Mouse (Mus musculus) cerebellum, postnatal 14 days (tissue): ENCODE measurements around the gene Tph1.

Experiments
- DNase-seq, 2 experiments: peaks; one replicate each; pipeline ENCODE4 v3.0.0; 2021; ENCODE audit warnings: mixed read lengths in 2 of 2

Tph1 gene

DNA sequence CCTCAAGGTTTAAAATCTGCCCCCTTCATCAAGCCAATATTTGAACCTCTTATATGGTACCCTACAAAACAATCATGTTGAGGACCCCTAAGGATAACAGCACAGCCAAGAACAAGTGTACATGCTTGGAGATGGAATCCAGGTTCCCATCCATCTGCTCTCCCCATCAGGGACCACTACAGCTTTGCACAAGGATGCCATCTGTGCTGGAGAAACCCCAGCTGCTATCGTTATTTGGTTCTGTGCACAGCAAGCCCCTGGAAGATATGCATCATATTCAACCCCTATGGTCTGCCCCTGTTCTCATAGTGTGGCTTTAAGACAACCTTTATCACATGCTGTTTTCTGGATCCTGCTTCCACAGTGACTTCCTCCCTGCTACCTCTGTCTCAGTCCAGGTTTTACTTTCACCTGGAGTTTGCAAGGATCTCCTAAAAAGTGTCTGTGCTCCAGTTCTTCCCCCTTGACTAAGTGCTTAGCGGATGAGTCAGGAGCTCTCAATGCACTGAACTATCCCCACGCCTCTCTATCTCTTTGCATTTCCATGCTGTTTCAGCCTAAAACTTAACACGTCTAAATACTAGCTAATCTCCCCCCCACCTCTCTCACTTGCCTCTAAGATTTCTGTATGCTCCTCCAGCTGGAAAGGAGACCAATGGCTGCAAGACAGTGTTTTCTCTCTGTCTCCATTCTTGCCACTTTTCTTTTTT, 23.8 kb downstream of the Tph1 start:
- DNase-seq, result peak in 1 of 2 experiments; percentile 33

DNA sequence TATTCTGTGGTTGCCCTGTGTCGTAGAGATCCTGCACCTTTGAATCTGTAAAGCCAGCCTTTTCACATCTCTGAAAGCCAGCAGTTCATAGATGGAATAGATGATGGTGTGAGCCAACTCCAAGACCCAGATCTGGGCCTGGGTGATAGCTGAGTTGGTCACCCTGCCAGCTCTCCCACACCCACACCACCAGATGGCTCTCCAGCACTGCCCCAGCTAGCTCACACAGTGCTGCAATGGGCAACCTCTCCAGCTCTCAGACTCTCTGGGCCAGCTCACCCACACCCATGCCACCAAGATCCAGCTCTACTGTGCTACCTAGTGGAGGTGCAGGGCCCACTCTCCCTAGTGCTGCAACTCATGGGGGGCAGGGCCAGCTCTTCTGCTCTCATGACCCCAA, 29.2 kb downstream of the Tph1 start:
- peak; percentile 79 to 82 for DNase-seq

DNA sequence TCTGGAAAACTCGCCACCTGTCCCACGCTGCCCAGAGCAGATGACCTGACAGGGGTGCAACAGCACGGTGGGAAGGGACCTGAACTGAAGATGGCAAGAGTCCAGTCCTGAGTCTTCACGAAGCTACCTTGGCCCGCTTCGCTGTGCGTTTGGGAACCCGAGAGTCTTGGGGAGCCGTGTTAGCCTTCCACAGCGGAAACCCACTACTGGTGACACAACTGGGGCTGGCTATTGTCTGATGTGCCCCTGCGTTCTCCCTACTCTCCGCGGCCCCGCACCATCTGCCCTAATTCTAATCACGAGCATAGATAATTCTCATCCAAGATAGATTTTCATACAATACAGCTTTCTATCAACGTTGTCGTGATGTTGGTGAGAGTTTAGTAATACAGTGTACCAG, 32.3 kb downstream of the Tph1 start:
- DNase-seq, result no peak

DNA sequence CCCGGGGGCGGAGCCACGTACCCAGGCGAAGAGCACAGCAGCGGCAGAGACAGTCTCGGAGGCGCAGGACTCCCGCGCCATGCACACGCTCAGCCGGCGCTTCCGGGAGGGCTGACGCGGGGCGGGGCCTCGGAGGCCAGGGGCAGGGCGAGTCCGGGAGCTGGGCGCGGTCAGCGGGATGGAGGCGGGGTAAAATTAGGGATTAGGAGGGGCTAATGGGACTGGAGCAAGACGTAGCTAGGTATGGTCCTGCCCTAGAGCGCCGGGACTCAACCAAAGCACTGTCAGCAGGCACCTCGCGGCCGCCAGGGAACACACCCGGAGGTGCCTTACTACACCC, 32.7 kb downstream of the Tph1 start, which contains the start of gene Sergef:
Sergef (minus strand) TSS at position 116 of the 340 bp plus-strand sequence.
- peak; percentile 92 to 94 for DNase-seq

DNA sequence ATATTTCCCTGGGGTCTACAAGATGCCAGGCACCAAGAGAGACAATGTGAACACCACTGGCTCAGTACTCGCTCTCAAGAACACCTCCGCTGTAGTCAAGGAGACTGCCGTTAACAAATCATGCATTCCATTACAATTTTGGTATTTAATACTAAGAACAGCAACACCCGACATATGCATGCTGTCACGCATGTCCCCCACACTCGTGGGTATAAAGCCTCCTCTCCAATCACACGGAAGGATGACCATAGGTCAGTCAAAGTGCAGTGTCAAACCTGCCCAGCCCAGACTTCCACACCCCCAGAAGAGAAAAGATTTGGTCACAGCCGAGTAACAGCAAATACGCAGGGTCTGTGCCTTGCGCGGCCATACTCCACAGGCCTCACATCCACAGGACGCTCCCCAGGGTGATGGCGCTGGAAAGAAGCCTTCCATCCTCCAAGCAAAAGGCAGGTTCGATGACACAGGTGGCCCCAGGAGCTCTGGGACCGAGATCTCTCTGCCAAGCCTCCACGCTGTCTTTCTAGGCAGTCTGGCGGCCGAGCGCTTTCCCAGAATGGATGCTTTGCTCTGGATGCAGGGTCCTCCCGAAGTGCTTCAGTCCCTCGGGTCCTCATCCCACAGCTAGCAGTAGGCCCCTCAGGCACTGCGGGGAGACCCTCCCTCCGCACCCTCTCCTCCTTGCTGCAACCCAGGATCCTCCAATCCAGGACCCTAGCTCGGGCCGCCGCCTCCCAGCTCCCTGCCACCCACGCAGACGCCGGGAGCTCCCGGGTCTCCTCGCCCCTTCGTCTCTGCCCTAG, 33.2 kb downstream of the Tph1 start:
- DNase-seq, result peak; percentile 18 to 58

DNA sequence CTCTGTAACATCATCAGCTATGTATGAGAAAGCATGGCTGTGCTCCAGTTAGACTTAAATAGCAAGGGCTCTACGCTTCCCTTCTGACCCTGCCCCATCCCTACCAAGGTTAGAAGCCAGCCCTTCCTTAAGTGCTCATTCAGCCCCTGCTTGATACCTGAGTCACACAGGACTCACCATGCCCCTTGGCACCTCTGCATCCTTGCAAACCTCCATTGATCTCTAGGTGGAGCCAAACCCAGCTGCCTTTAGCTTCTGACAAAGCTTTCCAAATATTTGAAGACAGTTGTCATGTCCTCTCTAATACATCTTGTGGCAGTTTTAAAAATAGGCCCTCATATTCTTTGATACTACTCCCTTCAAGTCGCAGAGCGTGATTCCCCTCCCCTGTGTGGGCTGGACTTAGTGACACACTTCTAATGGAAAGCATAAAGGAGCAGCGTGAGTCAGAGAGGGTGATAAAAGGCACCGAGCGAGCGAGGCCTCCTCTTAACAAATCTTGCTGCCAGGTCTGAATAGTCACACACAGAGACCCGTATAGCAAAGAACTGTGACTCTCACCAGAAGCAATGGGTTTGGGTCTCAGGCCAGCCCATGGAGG, 43.9 kb downstream of the Tph1 start:
- no peak for DNase-seq

DNA sequence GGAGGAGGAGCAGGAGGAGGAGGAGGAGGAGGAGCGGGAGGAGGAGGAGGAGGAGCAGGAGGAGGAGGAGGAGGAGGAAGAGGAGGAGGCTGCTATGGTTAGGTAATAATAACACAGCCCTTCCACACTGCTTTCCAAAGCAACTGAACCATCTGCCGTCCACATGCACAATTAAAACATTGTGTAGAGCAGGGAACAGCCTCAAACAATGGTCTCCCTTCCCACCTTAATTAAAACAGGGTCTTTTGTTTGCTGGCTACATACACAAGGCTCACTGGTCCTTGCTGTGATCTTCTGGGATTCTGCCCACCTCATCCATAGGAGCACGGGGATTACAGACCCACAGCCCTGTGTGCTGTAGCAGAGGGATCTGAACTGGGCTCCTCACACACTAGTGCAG, 48.4 kb downstream of the Tph1 start:
- DNase-seq, result no peak

DNA sequence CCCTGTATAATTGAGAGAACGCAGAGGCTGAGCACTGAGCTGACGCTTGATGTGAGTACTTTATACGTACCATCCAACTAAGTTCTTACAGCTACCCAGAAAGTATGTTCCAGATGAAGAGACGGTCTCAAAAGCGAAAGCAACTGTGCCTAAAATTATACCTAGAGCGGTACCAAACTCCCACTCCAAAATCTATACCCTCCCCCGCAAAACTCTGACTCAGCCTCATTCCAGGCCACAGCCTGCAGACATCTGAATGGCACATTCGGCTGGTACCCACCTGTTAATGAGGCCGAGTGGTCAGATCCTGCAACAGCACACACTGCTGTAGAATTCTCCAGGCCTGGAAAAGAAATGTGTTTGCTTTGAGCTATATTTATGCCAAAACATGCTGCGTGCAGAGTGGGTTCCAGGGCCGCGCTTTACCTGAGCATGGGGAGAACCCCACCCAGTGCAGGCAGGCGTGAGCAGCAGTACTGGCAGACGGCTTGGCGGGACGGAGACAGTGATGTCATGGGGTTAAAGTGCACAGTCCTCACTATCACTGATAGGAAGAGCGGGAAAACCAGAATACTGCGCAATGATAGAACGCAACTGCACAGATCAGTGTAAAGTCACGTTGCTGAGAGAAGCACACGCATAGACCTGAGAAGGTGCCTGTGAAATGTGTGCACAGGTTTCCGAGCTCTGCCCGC, 53.8 kb downstream of the Tph1 start:
- no peak for DNase-seq

DNA sequence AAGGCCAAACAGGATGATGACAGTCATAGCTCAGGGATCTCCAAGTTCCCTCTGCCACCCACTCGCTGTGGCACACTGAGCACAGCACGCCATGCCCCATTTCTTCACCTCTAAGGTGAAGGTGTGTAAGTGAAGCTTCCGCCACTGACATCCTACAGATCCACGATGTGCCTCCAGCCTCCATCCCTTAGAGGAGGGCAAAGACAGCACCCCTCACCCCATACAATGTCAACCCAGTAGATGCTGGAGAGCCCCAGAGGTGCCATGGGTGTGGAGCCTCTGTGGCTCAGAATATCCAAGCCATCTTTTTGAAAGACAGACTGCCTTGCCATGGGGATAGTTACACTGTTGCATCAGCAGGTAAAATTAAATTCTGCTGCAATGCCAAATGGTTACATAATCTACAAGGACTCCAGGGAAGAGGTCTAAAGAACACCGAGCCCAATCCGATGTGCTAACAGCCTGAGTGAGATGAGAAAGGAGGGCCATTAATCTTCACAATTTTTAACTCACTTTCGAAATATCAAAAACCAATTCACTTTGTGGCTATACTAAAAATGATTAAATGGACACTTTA, 55.8 kb downstream of the Tph1 start:
- no peak for DNase-seq

DNA sequence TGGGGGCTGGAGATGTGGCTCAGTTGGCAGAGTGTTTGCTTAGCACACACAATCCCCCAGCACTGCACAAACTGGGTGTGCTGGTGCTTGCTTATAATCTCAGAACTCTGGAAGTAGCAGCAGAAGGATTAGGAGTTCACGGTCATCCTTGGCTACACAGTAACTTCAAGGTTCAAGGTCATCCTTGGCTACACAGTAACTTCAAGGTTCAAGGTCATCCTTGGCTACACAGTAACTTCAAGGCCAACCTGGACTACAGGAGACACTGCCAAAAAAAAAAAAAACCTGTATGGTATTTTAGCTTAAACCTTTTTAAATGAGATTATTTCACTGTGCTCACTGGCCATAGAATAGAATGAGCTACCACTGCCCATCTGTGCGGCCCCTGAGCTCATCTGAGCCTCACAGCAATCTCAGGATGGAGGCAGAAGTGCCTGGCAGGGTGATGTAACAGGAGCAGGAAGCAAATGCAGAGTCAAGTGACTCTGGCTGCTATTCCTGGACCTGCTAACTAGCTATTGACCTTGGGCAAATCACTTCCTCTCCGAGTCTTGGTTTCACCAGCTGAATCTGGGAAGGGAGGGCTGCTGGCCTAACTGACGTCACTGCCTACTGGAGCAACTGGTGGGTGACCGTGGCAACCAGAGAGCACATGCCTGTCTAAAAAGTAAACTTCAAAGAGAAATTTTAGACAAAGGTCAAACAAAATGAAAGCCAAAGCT, 56.9 kb downstream of the Tph1 start:
- no peak for DNase-seq

DNA sequence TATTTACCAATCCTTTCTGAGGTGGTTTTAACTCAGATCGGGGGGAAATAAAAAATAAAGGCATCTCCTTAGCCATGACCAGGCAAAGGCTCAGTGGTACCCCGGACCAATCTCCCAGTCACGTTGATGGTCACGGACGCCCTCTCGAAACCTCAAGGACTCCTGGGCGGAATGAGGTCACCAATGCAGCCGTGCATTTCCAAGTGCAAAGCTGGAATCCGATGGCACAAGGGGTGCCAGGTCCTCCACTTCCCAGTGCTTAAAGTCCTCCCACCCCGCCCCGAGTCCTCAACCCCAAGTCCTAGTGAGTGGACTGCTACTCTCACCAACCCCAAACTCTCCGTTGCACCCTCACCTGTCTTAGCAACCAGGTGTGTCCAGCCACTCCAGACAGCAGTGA, 58.1 kb downstream of the Tph1 start:
- DNase-seq, result no peak

DNA sequence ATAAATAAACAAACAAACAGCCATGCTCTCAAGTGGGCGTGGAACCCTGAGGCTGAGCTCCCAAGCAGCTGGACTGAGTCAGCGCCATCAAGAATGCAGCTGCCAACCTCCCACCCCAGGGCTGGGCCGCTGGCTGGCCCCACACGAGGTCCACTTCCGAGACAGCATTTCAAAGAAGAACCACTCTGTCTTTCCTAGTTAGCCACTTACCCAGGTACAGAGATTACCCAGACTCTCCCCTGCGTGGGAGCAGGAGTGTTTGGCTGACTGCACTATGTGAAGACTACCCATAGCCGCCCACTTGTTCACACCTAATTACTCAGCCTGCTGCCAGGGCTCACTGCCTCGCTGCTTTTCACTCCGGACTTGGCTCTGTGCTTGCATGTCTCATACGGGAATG, 59.2 kb downstream of the Tph1 start:
- DNase-seq, result peak; percentile 71 to 73

DNA sequence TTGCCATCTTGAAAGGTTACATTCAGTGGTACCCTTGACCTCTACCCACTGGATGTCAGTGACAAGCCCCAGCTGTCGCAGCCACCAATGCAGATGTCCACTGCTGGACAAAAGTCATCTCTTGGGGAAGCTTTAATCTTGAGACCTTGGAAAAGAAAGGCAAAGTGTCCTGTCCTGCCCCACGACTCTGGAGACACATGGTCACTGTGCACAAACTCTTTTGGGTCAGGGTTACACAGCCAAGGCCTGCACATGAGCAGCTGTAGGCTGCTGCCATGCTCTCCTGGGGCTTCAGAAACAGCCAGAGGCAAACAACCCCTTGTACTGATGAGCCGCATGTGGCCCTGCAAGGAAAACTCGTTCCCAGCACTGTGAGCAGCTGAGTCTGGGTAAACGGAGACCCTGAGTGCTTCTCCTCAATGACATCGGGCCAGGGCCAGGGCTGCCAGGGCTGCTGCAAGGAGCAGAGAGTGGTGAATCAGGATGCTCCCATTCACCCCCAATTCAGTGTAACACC, 59.9 kb downstream of the Tph1 start:
- no peak for DNase-seq

DNA sequence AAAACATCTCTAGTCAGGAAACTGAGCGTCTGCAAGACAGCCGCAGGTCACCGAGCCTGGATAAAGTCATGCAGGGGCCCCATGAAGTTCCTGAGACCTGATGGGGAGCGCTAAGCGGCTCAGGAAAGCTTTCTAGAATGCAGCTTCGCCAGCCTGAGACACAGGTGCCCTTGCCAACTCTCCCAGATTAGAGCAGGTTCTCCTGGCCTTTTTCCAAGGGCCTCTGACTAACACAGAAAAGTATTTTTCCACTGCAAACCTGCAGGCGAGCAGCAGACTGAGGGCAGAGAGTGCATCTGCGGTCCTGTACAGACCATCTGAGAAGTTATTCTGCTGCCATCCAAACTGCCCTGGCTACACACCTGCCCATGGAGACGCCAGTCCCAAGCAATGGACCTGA, 60.4 kb downstream of the Tph1 start:
- peak; percentile 78 to 84 for DNase-seq

DNA sequence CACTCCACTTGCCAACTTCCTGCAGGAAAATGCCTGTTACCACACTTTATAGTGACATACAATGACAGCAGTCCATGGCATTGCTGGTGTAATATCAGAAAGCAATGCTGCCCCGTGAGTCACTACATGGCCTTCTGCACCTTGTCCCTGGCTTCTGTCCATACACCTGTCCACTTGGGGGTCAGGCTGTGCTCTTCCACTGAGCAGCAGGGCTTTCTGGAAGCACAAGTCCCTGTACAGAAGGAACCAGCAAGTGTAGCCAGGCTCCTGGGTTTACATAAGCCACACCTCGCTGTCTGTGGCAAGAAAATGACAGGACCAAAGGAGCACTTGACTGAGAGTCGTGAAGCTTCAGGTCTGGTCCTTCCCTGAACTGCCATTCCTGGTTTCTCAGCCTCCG, 63.0 kb downstream of the Tph1 start:
- peak in 1 of 2 experiments; percentile 43 for DNase-seq

DNA sequence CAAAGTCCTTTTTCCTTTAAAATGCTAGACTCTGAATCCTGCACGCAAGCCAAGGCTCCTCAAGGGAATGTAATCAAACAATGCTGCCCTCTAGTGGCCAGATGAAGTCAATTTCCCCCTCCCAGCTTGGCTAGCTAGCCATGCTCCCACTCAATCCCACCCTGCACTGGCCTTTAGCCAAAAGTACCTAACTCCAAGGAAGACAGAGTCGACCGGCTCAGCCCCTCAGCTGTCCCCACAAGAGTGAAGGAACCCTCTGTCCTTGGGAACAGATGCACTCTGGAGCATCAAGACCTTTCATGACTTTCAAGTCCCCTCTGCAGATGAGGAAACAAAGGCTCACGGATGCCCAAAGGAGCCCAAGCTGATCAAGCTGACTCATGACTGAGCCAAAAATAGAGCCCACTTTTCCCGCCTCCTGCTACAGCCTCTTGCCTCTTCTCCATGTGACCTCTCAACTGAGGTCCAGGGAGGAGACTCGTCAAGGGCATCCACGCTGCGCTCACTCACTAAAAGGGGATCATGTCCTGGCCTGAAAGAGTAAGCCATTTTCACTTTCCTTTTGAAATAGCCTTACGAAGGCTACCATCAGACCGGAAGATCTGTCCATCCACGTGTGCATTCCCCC, 64.8 kb downstream of the Tph1 start:
- DNase-seq, result peak; percentile 88 to 89

DNA sequence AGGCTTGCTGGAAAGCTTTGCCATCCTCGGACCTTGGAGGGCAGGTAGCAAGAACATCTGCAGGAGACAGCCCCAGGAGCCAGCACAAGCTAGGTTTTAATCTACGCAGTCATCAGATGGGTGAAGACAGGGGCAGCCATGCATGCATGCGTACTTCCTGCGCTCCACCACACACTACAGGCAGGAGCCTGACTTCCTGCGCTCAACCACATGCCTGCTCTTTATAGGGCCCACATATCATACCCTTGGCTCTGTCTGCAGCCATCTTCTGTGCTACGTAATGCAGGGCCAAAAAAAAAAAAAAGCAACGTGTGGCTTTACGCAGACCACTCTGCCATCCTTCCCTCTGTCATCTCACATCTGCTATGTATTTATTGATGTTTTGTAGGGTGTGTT, 65.3 kb downstream of the Tph1 start:
- no peak for DNase-seq

DNA sequence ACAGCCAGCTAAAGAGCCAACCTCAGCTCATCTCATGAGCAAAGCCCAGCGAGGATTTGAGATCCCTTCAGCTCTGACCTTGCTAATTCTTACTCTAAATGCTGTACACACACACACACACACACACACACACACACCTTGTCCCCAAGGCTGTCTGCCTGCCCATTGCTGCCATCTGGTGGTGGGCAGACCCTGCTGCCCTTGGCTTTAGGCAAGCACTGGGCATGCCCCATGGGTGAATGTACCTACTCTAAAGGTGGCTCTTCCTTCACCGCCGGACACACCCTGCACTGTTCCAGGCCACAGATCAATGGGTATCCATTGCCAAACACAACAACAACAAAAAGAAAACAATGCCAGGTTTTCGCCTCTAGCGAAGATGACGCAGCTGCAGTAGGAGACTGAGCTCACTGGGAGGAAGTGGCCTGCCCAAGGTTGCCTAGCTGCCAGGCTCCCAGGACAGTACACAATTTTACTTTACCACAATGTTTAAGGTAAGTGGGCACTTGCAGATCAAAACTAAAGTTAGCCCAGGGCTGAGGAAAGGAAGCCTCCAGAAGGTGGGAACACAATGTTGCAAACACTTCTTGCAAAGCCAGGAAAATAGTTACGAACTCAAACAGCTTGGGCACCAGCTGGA, 65.8 kb downstream of the Tph1 start:
- DNase-seq, result peak; percentile 96 to 98

DNA sequence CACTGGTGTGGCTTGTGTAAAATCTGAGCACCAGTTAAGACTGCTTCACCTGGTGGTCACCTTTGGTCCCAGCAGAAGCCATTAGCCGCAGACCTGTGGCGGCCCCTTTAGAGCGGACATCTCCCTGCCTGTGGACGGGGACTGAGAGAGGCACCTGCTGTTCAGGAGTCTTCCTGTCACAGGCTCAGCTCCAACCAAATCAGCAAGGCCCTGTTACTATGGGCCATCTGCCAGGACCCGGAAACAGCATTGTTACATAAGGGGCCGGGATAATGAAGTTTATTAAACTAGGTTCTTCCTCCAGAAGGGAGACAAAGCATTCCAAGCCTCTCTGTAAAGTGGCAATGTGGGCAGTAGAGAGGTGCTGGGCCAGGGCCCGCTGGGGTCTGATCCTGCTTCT, 69.3 kb downstream of the Tph1 start:
- DNase-seq, result peak; percentile 84 to 91

DNA sequence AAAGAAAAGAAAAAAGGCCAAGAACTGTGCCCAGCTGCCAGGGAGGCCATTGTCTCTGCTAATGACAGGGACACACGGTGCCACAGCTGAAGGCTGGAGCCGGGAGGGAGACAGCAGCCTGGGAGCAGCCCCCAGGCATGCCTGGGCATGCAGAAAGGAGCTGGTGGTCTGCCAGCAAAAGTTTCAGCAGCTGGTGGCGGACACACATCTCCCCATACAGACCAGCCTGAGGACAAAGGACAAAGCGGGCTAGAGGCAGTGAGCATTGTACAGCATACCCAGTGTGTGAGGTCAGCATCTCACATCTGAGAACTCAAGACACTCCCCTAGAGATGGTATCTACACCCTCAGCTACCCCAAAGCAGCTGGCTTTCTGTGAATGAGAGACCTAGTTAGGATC, 70.3 kb downstream of the Tph1 start:
- DNase-seq, result peak in 1 of 2 experiments; percentile 59

DNA sequence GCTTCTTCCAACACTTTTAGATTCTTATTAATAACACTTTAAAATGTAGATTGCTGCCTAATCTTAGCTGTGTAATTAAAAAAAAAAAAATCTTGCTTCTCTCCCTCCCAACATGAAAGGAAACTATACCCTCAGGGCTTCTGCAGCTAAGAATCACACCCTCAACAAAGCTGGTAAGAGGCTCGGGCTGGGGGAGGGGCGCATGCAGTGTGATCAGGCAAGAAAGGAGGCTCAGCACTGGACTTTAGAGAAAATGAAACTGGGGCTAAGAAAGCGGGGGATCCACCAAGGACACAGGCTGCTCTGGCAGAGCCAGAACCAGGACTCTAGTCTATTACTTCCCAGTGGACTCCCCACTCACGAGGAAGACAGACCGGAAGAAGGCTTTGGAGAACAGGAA, 71.2 kb downstream of the Tph1 start:
- peak in 1 of 2 experiments; percentile 48 for DNase-seq
